Mouse (Mus musculus) erythroblast, embryonic 14.5 days (primary cell): Measurements from ENCODE around the gene Ppp1r35. TPM values are rescaled to one million over a fixed set of nuclear protein-coding genes. Genes with fewer than 3 reads are reported as not detected.

ENCODE experiments used
- H3K27me3 ChIP-seq: 2 replicates; pipeline ENCODE4 v1.6.1; 2012; ENCODE audit warnings: inconsistent platforms; ENCODE audit not compliant: control insufficient read depth
- H3K36me3 ChIP-seq: 2 replicates; pipeline ENCODE4 v1.6.1; 2012; ENCODE audit warnings: mild to moderate bottlenecking, inconsistent platforms; ENCODE audit not compliant: control insufficient read depth
- H3K4me1 ChIP-seq: 2 replicates; pipeline ENCODE4 v1.6.1; 2012; ENCODE audit warnings: inconsistent platforms; ENCODE audit not compliant: control insufficient read depth
- H3K4me3 ChIP-seq: replicated peaks from 2 replicates; pipeline ENCODE3; 2012; ENCODE audit warnings: moderate library complexity, mild to moderate bottlenecking, inconsistent platforms
- H3K9me3 ChIP-seq: 2 replicates; pipeline ENCODE4 v1.6.1; 2012; ENCODE audit warnings: low read length, inconsistent platforms, mixed read lengths; ENCODE audit not compliant: control insufficient read depth
- GATA1 ChIP-seq: IDR thresholded peaks from 2 replicates; pipeline ENCODE4 v1.6.1; 2012; ENCODE audit warnings: low read length, inconsistent platforms, mixed read lengths
- TAL1 ChIP-seq: IDR thresholded peaks from 3 replicates; pipeline ENCODE4 v1.6.1; 2012; ENCODE audit warnings: low read length, inconsistent platforms, mixed read lengths
- polyA plus RNA-seq: library from polyadenylated mRNA; stranded (reverse); fragments of >175 nt; gene quantifications from 2 replicates; pipeline ENCODE4 v1.2.3, GENCODE M21; 2012

The Ppp1r35 gene
- polyA plus RNA-seq, 1 experiment: 16.1 TPM

- peaks cover 4% of the 10 kb centered on the region for H3K27me3 ChIP-seq
- H3K36me3 ChIP-seq: peaks cover 30% of the 10 kb centered on the region
- peaks cover 52% of the 10 kb centered on the region for H3K4me1 ChIP-seq
- no peak for TF ChIP-seq TAL1
- TF ChIP-seq GATA1: no peak
- peaks cover 6% of the 10 kb centered on the region for H3K9me3 ChIP-seq
- peak within 1 kb of the TSS; percentile 76 for H3K4me3 ChIP-seq
Measured at GRCm38 (mm10) chr5:137787151-137787928, 8.7 kb downstream of the Ppp1r35 start, which contains the start of the genes Mepce and Zcwpw1. TSS of gene Mepce (minus strand) at chr5:137787655. TSS of gene Zcwpw1 (plus strand) at chr5:137787798.

DNA sequence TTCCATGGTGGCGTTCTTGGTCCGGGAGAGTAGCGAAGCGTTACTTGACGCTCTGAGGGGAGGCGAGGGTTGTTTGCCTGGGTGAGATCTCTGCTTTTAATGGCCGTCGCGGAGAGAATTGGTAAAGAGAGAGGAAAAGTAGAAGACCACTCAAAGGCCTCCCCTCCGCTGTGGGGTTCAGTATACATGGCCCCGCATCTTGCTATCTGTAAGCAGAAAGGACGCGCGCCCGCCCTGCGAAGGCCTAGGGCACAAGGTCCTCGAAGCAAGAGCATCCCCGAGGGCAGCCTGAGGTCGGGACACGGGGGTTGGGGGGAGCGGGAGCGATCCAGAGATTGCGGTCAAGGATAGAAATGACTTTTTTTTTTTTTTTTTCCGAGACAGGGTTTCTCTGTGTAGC, 9.5 kb downstream of the Ppp1r35 start:
- Histone ChIP-seq H3K27me3 (peaks cover 4% of the 10 kb centered on the region), H3K4me1 (peaks cover 44% of the 10 kb centered on the region), H3K36me3 (peaks cover 21% of the 10 kb centered on the region), H3K4me3 (peak overlapping the region; percentile 76), H3K9me3 (peaks cover 6% of the 10 kb centered on the region)
- TF ChIP-seq GATA1 (no peak), TAL1 (no peak)

GRCm38 (mm10) chr5:137788946-137789531, 10.4 kb downstream of the Ppp1r35 start:
- peaks cover 13% of the 10 kb centered on the region for H3K36me3 ChIP-seq
- no peak for TF ChIP-seq TAL1
- TF ChIP-seq GATA1: no peak
- peaks cover 6% of the 10 kb centered on the region for H3K9me3 ChIP-seq
- peaks cover 35% of the 10 kb centered on the region for H3K4me1 ChIP-seq
- no peak overlapping the region for H3K4me3 ChIP-seq
- peaks cover 4% of the 10 kb centered on the region for H3K27me3 ChIP-seq

DNA sequence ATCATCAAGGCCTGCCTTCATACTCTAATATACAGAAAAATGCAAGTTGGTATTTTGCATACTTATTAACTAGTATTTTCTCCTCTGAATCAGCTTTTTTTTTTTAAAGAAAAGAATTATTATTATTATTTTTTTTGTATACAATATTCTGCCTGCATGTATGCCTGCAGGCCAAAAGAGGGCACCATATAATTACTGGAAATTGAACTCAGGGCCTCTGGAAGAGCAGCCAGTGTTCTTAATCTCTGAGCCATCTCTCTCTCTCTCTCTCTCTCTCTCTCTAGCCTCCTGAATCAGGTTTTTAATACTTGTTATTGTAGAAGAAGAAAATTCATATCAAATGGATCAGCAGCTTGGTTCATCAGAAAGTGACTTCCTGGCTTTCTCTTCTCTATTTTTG, 12.9 kb downstream of the Ppp1r35 start:
- no peak for TF ChIP-seq GATA1
- no peak for TF ChIP-seq TAL1
- Histone ChIP-seq H3K27me3 (peaks cover 4% of the 10 kb centered on the region), H3K4me1 (peaks cover 13% of the 10 kb centered on the region), H3K4me3 (no peak overlapping the region), H3K9me3 (peaks cover 6% of the 10 kb centered on the region), H3K36me3 (no peaks in the 10 kb centered on the region)

GRCm38 (mm10) chr5:137796606-137797005, 18.0 kb downstream of the Ppp1r35 start:
- TF ChIP-seq GATA1: no peak
- TF ChIP-seq TAL1: no peak
- Histone ChIP-seq H3K4me3 (no peak overlapping the region), H3K9me3 (no peaks in the 10 kb centered on the region), H3K36me3 (no peaks in the 10 kb centered on the region), H3K27me3 (no peaks in the 10 kb centered on the region), H3K4me1 (no peaks in the 10 kb centered on the region)

GRCm38 (mm10) chr5:137800917-137801316, 22.3 kb downstream of the Ppp1r35 start:
- Histone ChIP-seq H3K9me3 (no peaks in the 10 kb centered on the region), H3K4me3 (no peak overlapping the region), H3K4me1 (no peaks in the 10 kb centered on the region), H3K36me3 (no peaks in the 10 kb centered on the region), H3K27me3 (no peaks in the 10 kb centered on the region)
- TF ChIP-seq GATA1: no peak
- TF ChIP-seq TAL1: no peak

GRCm38 (mm10) chr5:137806158-137806557, 27.5 kb downstream of the Ppp1r35 start:
- Histone ChIP-seq H3K4me3 (no peak overlapping the region), H3K27me3 (no peaks in the 10 kb centered on the region), H3K36me3 (no peaks in the 10 kb centered on the region), H3K9me3 (no peaks in the 10 kb centered on the region), H3K4me1 (no peaks in the 10 kb centered on the region)
- TF ChIP-seq GATA1: no peak

DNA sequence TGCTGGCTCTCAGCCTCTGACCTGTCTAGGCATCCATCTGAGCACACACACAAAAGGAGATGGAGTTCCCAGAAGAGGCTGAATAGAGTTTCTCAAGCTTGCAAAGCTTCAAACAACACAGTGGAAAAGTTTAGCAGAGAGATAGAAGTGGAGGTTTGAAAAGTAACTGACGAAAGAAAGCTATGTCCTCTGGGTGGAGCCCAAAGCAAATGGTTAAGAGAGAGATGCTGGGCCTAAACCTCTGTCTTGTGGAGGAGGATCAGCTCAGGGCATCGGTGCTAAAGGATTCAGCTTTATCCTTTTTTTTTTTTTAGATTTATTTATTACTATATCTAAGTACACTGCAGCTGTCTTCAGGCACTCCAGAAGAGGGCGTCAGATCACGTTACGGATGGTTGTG, 29.7 kb downstream of the Ppp1r35 start:
- Histone ChIP-seq H3K9me3 (no peaks in the 10 kb centered on the region), H3K36me3 (no peaks in the 10 kb centered on the region), H3K4me1 (no peaks in the 10 kb centered on the region), H3K27me3 (no peaks in the 10 kb centered on the region), H3K4me3 (no peak overlapping the region)
- TF ChIP-seq GATA1: no peak
- no peak for TF ChIP-seq TAL1

DNA sequence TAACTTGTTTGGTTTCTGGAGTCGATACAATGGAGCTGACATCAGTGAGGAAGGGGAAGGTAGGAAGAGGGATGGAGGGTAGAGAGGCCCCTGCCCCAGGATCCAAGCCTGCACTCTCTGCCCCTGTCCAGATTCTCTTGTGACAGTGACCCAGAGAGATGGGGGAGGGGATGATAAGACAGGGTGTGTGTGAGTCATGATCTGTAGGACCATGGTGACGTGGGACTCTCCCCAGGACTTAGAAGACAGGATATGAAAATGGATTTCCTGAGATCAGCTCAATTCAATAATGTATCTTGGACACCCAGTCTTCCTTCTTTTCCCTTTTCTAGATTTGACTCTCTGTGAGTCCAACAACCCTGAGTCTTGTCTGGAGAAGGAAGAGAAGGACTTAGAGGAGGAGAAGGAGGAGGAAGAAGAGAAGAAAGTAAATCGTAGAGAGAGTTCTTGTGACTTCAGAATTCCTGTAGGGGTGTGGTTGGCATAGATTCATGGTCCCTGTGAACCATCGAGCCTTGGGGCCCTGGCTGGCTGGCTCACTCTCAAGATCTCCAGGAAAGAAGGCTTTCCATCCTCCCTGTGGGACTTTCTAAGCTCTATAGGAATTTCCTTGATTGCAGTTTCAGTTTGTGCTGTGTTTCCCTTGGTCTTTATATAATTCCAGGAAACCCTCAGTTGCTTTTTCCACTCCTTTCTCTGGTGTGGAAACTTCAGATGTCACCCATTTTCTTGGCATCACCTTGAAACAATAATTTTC, 39.0 kb downstream of the Ppp1r35 start:
- no peaks in the 10 kb centered on the region for H3K36me3 ChIP-seq
- no peaks in the 10 kb centered on the region; the same call in 1 of the 2 replicates for H3K9me3 ChIP-seq
- H3K27me3 ChIP-seq: no peaks in the 10 kb centered on the region
- no peak overlapping the region for H3K4me3 ChIP-seq
- no peaks in the 10 kb centered on the region for H3K4me1 ChIP-seq
- no peak for TF ChIP-seq GATA1
- TF ChIP-seq TAL1: no peak
